In genomic region chr10:28113879-28114278, GRCm38 (mm10) we compare ENCODE assay signal across 9 mouse cellular contexts. TPM values are rescaled to one million over a fixed set of nuclear protein-coding genes. Genes with fewer than 3 reads are reported as not detected.
DNase-seq lines count a peak whose midpoint lies in the region; ATAC-seq lines count a peak whose summit lies in the region.
"Had no signal": no experiment of that assay in that cellular context is flagged by ENCODE, and none has a peak within 500 bp of the region (broad histone marks: within the 10 kb centered on the region; RNA-seq: fewer than 3 reads in every experiment).

No protein-coding gene starts in this region.

- H3K27ac ChIP-seq in heart, embryonic 10.5 days = no peak overlapping the region
- no peak overlapping the region for H3K27ac ChIP-seq in hindbrain, embryonic 10.5 days
- H3K27ac ChIP-seq: lung, embryonic 15.5 days had no signal

- H3K4me3 ChIP-seq in heart, embryonic 10.5 days = no peak overlapping the region
- no peak overlapping the region for H3K4me3 ChIP-seq in hindbrain, embryonic 10.5 days
- H3K4me3 ChIP-seq: lung, embryonic 15.5 days had no signal

- H3K9me3 ChIP-seq in heart, embryonic 10.5 days = no peaks in the 10 kb centered on the region
- no peaks in the 10 kb centered on the region for H3K9me3 ChIP-seq in hindbrain, embryonic 10.5 days
- H3K9me3 ChIP-seq: lung, embryonic 15.5 days had no signal

- WGBS in heart, embryonic 10.5 days = 35% methylated on average over 3 of the region's 3 CpGs
- WGBS in hindbrain, embryonic 10.5 days = 83% methylated on average over 3 of the region's 3 CpGs

- ATAC-seq in megakaryocyte progenitor cell, adult 5-6 weeks (replicated peaks; ENCODE audit: poor library complexity) = no peak

- no peaks in the 10 kb centered on the region for H3K27me3 ChIP-seq in heart, embryonic 10.5 days (ENCODE audit: insufficient read depth, poor library complexity, severe bottlenecking)
- no peaks in the 10 kb centered on the region for H3K27me3 ChIP-seq in hindbrain, embryonic 10.5 days (ENCODE audit: insufficient read depth, poor library complexity, severe bottlenecking)
- H3K27me3 ChIP-seq: lung, embryonic 15.5 days had no signal

- no peaks in the 10 kb centered on the region for H3K36me3 ChIP-seq in heart, embryonic 10.5 days
- H3K36me3 ChIP-seq in hindbrain, embryonic 10.5 days = no peaks in the 10 kb centered on the region
- H3K36me3 ChIP-seq: lung, embryonic 15.5 days had no signal

- DNase-seq in heart, adult 18-20 months = peak; percentile 50 to 73
- no peak for DNase-seq in heart, embryonic 10.5 days (ENCODE audit: low spot score)
- peak; percentile 34 for DNase-seq in fibroblast of lung, adult 2 months (ENCODE audit: low read depth)
- DNase-seq in kidney, postnatal 14 days = peak; percentile 59
- DNase-seq in right cerebral cortex, adult 18-20 months = peak; percentile 74
- no peak for DNase-seq in cerebellum, adult 8-10 months
- DNase-seq in hindbrain, embryonic 10.5 days (ENCODE audit: low spot score) = no peak

- H3K4me1 ChIP-seq in heart, embryonic 10.5 days = peaks cover 8% of the 10 kb centered on the region; the same call in 1 of the 2 replicates
- H3K4me1 ChIP-seq in hindbrain, embryonic 10.5 days (replicated peaks) = peaks cover 12% of the 10 kb centered on the region

RNA-seq across cellular contexts. Expression of gene Ptprk, which starts 39.3 kb away (rescaled TPM):
- total RNA-seq in heart, adult 18-20 months (2021) = 10 to 100 TPM; 17.3 to 21.1 TPM
- 32.5 and 39.0 TPM in 2 replicates for polyA plus RNA-seq in heart, embryonic 10.5 days (2016; fragmentation: Nextera tagmentation; extraction: Ambion mirVana)
- polyA plus RNA-seq in hindbrain, embryonic 10.5 days (2016; fragmentation: Nextera tagmentation; extraction: Ambion mirVana) = 22.1 and 34.2 TPM in 2 replicates
- total RNA-seq in megakaryocyte progenitor cell, adult 5-6 weeks (2015) = 0.35 and 0.44 TPM in 2 replicates
- 0.33 and 0.95 TPM in 2 replicates for total RNA-seq in megakaryocyte progenitor cell, adult 5-6 weeks (2017)

Comparison
In these comparisons a context has a peak if more than half of its experiments do, and no peak if none do; other contexts are left out.
1. DNase-seq: peak in heart, adult 18-20 months (2 of 2), fibroblast of lung, adult 2 months (single experiment), kidney, postnatal 14 days (single experiment) and right cerebral cortex, adult 18-20 months (single experiment); none in heart, embryonic 10.5 days (single experiment), cerebellum, adult 8-10 months (single experiment) and hindbrain, embryonic 10.5 days (single experiment).
2. RNA of gene Ptprk, which starts 39.3 kb away (total RNA-seq): 17.3 to 21.1 TPM in heart, adult 18-20 months; 0.33 to 0.95 TPM in megakaryocyte progenitor cell, adult 5-6 weeks; every median in the first group is over 4 times any median in the second.